Mouse (Mus musculus) kidney, adult 2 months (tissue): Measurements from ENCODE around the gene Ifit3b. TPM values are rescaled to one million over a fixed set of nuclear protein-coding genes. Genes with fewer than 3 reads are reported as not detected.
"Not testable (repeated sequence)": the region's sequence is repeated elsewhere in the genome, so short reads cannot be mapped to it uniquely, and the experiment has no call there.

ENCODE experiments used
- DNase-seq: peaks from one replicate; pipeline ENCODE4 v3.0.0; 2021
- H3K27ac ChIP-seq: fragments of 200-500 bp; 2 replicates; pipeline ENCODE4 v1.5.1; 2012; ENCODE audit warnings: low read depth, low read length, control low read depth, inconsistent platforms; ENCODE audit not compliant: insufficient read depth
- H3K27me3 ChIP-seq: fragments of 200-500 bp; replicated peaks from 2 replicates; pipeline ENCODE4 v1.6.1; 2012; ENCODE audit warnings: mild to moderate bottlenecking, moderate library complexity, low read length, inconsistent platforms; ENCODE audit not compliant: control insufficient read depth, insufficient read depth
- H3K36me3 ChIP-seq: fragments of 200-500 bp; 2 replicates; pipeline ENCODE4 v1.6.1; 2012; ENCODE audit warnings: mild to moderate bottlenecking, moderate library complexity, low read length, inconsistent platforms; ENCODE audit not compliant: control insufficient read depth, insufficient read depth
- H3K4me1 ChIP-seq: fragments of 200-500 bp; 2 replicates; pipeline ENCODE4 v1.6.1; 2011; ENCODE audit warnings: low read length; ENCODE audit not compliant: control insufficient read depth, insufficient read depth
- H3K4me3 ChIP-seq: fragments of 200-500 bp; 2 replicates; pipeline ENCODE4 v1.5.1; 2011; ENCODE audit warnings: mild to moderate bottlenecking, low read depth, low read length, control low read depth; ENCODE audit not compliant: insufficient read depth
- CTCF ChIP-seq: fragments of 200-500 bp; conservative IDR thresholded peaks from 2 replicates; pipeline ENCODE4 v1.5.1; 2011; ENCODE audit warnings: low read depth, mild to moderate bottlenecking, control low read depth, low read length, moderate library complexity, mixed read lengths; ENCODE audit not compliant: insufficient read depth, insufficient read length
- POLR2A ChIP-seq: fragments of 200-500 bp; IDR thresholded peaks from one replicate; pipeline ENCODE4 v1.6.1; 2011; ENCODE audit warnings: low read depth, low read length, control low read depth
- WGBS: fragments of 180-500 bp; shearing (Covaris S2); methylation state at CpG from one replicate; pipeline ENCODE4 v1.1.7; 2018; 5-methylcytosine and 5-hydroxymethylcytosine counted together
- polyA plus RNA-seq: library from polyadenylated mRNA; depleted of rRNA; stranded (reverse); fragments of >200 nt; gene quantifications from 2 replicates; pipeline ENCODE4 v1.2.3, GENCODE M21; 2012

The Ifit3b gene
- polyA plus RNA-seq, 1 experiment, result 6.0 TPM

GRCm38 (mm10) chr19:34593456-34593855, 14.3 kb upstream of the Ifit3b start:
- Histone ChIP-seq H3K4me3 (no peak overlapping the region), H3K36me3 (no peaks in the 10 kb centered on the region), H3K4me1 (peaks cover 2% of the 10 kb centered on the region; the same call in 1 of the 2 replicates), H3K27ac (no peak overlapping the region), H3K27me3 (no peaks in the 10 kb centered on the region)
- TF ChIP-seq POLR2A (no peak), CTCF (no peak)
- 92% methylated on average over 2 of the region's 2 CpGs for WGBS
- no peak for DNase-seq

- H3K36me3 ChIP-seq, DNase-seq, H3K4me1 ChIP-seq, H3K4me3 ChIP-seq, H3K27ac ChIP-seq, H3K27me3 ChIP-seq: not testable (repeated sequence)
- WGBS, result 77% methylated on average over 3 of the region's 3 CpGs
Observed at GRCm38 (mm10) chr19:34594523-34594922, 13.2 kb upstream of the Ifit3b start.

GRCm38 (mm10) chr19:34596811-34597210, 11.0 kb upstream of the Ifit3b start:
- DNase-seq, result no peak
- Histone ChIP-seq H3K4me3 (no peak overlapping the region), H3K36me3 (no peaks in the 10 kb centered on the region), H3K27me3 (no peaks in the 10 kb centered on the region), H3K27ac (no peak overlapping the region), H3K4me1 (peaks cover 4% of the 10 kb centered on the region; the same call in 1 of the 2 replicates)
- no peak for TF ChIP-seq POLR2A
- TF ChIP-seq CTCF, result no peak

GRCm38 (mm10) chr19:34598341-34598740, 9.4 kb upstream of the Ifit3b start:
- H3K4me3 ChIP-seq, result no peak overlapping the region
- peak; percentile 86 for DNase-seq
- H3K27me3 ChIP-seq, result no peaks in the 10 kb centered on the region
- H3K36me3 ChIP-seq, result no peaks in the 10 kb centered on the region
- H3K4me1 ChIP-seq, result peaks cover 4% of the 10 kb centered on the region; the same call in 1 of the 2 replicates
- 65% methylated on average over 2 of the region's 2 CpGs for WGBS
- no peak overlapping the region for H3K27ac ChIP-seq
- TF ChIP-seq POLR2A (no peak), CTCF (no peak)

GRCm38 (mm10) chr19:34599250-34599649, 8.5 kb upstream of the Ifit3b start:
- H3K4me3 ChIP-seq, H3K27me3 ChIP-seq, H3K4me1 ChIP-seq, H3K27ac ChIP-seq, H3K36me3 ChIP-seq: not testable (repeated sequence)
- peak; percentile 34 for DNase-seq

- not testable (repeated sequence) for H3K27me3 ChIP-seq, H3K36me3 ChIP-seq, H3K4me3 ChIP-seq, H3K27ac ChIP-seq, DNase-seq, H3K4me1 ChIP-seq
- WGBS, result 74% methylated on average over 1 of the region's 1 CpGs
Observed at GRCm38 (mm10) chr19:34601888-34602287, 5.9 kb upstream of the Ifit3b start, which contains the start of gene Ifit1bl1. Ifit1bl1 (minus strand) TSS chr19:34601956.

- Histone ChIP-seq H3K4me3 (no peak overlapping the region), H3K4me1 (peaks cover 3% of the 10 kb centered on the region; the same call in 1 of the 2 replicates), H3K27me3 (no peaks in the 10 kb centered on the region; the same call in 1 of the 2 replicates), H3K27ac (no peak overlapping the region), H3K36me3 (no peaks in the 10 kb centered on the region)
- TF ChIP-seq POLR2A (no peak), CTCF (no peak)
- DNase-seq, result no peak
- 99% methylated on average over 3 of the region's 3 CpGs for WGBS
Observed at GRCm38 (mm10) chr19:34605472-34605871, 2.3 kb upstream of the Ifit3b start.

- not testable (repeated sequence) for H3K27me3 ChIP-seq, H3K4me1 ChIP-seq, H3K4me3 ChIP-seq, DNase-seq, H3K36me3 ChIP-seq, H3K27ac ChIP-seq
- 90% methylated on average over 3 of the region's 3 CpGs for whole genome bisulfite sequencing
Observed at GRCm38 (mm10) chr19:34610118-34610517, 2.3 kb downstream of the Ifit3b start.

GRCm38 (mm10) chr19:34612243-34613001, 4.7 kb downstream of the Ifit3b start:
- not testable (repeated sequence) for H3K27ac ChIP-seq, H3K27me3 ChIP-seq, H3K36me3 ChIP-seq, H3K4me3 ChIP-seq, DNase-seq, H3K4me1 ChIP-seq
- WGBS, result 68% methylated on average over 5 of the region's 11 CpGs
